Mouse (Mus musculus) kidney, postnatal 10 days (tissue): ENCODE measurements at regions not wholly inside any gene's neighbourhood (a gene's known extent, or its start where the extent isn't known, plus 50 kb on each side); places are given as distances from the start of the nearest gene placed in this dataset.
"Not testable (repeated sequence)": the region's sequence is repeated elsewhere in the genome, so short reads cannot be mapped to it uniquely, and the experiment has no call there.

Source experiments
- DNase-seq: peaks from one replicate; pipeline ENCODE4 v3.0.0; 2021; ENCODE audit warnings: mixed read lengths

DNA sequence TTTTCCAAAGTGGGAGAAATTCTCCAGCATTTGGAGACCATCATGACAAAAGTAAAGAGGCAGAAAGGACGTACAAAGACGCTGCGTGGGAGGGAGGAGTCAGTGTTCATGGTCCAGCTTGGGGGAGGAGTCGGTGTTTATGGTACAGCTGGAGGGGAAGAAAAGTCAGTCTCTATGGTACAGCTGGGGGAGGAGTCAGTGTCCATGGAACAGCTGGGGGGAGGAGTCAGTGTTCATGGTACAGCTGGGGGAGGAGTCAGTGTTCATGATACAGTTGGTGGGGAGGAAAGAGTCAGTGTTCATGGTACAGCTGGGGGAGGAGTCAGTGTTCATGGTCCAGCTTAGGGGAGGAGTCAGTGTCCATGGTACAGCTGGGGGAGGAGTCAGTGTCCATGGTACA, 261.5 kb upstream of the Kdm8 start:
- not testable (repeated sequence) for DNase-seq

GRCm38 (mm10) chr7:125185037-125185679, 259.3 kb upstream of the Kdm8 start:
- DNase-seq, result no peak

- DNase-seq, result no peak
Observed at GRCm38 (mm10) chr7:125187011-125187740, 257.3 kb upstream of the Kdm8 start.

DNA sequence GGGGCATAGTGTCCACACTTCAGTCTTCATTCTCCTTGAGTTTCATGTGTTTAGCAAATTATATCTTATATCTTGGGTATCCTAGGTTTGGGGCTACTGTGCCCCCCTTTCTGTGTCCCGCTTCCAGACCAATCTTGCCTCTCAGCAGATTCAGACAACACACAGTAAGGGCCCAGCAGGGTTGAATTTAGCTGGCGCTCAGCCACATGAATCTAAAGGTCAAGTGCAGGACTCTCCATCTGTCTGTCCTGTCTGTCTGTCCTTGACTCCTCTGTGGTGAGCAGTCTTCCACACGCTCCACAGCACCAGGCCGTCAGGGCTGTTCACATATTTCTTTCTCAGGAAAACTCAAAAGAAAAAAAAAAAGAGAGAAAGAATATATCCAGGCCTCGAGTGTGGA, 255.5 kb upstream of the Kdm8 start:
- no peak for DNase-seq

- no peak for DNase-seq
Observed at GRCm38 (mm10) chr7:125190067-125190466, 254.4 kb upstream of the Kdm8 start.

- no peak for DNase-seq
Observed at GRCm38 (mm10) chr7:125191313-125191712, 253.2 kb upstream of the Kdm8 start.

GRCm38 (mm10) chr7:125211346-125211973, 233.0 kb upstream of the Kdm8 start:
- no peak for DNase-seq

GRCm38 (mm10) chr7:125214036-125214435, 230.4 kb upstream of the Kdm8 start:
- DNase-seq, result no peak

- no peak for DNase-seq
Observed at GRCm38 (mm10) chr7:125217630-125218029, 226.8 kb upstream of the Kdm8 start.

- no peak for DNase-seq
Observed at GRCm38 (mm10) chr7:125222684-125223083, 221.8 kb upstream of the Kdm8 start.

GRCm38 (mm10) chr7:125234911-125235310, 209.6 kb upstream of the Kdm8 start:
- DNase-seq, result no peak

DNA sequence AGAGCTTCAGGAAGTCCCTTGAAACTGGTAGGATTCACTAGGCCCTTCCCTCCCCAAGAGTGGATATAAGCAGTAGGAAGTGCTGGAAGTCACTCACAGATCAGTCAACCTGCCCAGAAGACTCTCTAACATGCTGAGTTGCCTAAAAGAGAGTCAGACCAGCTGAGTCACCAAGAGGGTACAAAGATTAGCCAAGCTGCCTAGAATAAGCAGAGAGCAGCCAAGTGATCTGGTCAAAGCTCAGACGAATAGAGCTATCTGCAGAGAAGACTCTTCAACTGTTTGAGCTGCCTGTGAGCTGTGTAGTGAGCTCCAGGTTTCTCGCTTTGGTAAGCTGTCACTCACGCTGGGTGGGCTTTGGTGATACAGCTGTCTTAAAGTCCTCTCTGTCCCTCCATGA, 207.4 kb upstream of the Kdm8 start:
- DNase-seq, result no peak

GRCm38 (mm10) chr7:125243021-125243420, 201.5 kb upstream of the Kdm8 start:
- DNase-seq, result no peak

GRCm38 (mm10) chr7:125248386-125248785, 196.1 kb upstream of the Kdm8 start:
- DNase-seq, result no peak

DNA sequence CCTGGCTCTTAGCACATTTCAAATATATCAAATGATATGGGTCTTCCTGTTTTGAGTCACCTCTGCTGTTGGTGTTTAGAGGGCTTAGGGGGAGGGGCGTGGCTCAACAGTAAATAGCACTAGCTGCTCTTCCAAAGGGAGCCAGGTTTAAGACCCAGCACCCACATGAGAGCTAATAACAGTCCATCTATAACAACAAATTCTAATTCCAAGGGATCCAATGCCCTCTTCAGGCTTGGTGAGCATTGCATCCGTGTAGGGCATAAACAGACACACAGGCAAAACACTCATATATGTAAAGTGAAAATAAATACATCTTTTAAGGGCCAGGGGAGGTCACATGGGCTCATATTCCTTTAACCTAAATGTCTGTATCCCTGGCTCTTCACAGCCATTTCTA, 194.1 kb upstream of the Kdm8 start:
- no peak for DNase-seq

- peak; percentile 12 for DNase-seq
Observed at GRCm38 (mm10) chr7:125250970-125251585, 193.4 kb upstream of the Kdm8 start.

DNA sequence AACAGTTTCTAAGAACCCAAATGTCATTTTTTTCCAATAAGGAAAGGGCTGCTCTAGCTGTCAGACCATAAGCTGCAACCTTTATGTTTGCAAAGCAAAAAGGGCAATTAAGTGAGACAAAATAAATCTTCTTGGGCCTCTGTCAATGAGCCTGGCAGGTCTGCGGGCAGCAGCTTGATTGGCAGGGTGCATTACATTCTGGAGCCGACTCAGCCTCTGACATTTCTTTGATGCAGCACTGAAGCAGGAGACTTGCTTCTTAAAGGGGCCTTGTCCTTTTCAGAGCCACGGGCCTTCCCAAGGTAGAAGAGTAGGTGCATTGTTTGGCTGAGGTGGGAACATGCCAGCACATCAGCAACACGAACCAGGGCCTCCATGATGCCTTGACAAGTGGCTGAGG, 190.2 kb upstream of the Kdm8 start:
- DNase-seq, result no peak

GRCm38 (mm10) chr7:125259016-125259415, 185.5 kb upstream of the Kdm8 start:
- peak; percentile 17 for DNase-seq

DNA sequence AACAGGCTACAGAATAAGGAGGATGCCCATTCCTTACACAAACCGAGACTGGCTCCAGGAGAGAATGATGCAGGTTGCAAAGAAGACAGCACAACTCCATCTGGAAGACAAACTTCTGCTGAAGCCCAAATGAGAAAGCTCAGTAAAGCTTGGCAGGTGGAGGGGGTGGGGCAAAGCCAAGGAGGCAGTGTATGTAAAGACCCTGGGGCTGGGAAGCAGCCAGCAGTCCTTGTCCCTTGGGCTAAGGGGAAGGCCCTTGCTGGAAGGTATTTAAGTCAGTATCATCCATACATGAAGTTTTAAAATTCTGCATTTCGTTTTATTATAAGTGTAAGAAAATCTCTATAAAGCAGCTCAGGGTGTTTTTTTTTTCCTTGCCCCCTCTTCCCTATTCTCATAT, 182.3 kb upstream of the Kdm8 start:
- DNase-seq, result no peak

DNA sequence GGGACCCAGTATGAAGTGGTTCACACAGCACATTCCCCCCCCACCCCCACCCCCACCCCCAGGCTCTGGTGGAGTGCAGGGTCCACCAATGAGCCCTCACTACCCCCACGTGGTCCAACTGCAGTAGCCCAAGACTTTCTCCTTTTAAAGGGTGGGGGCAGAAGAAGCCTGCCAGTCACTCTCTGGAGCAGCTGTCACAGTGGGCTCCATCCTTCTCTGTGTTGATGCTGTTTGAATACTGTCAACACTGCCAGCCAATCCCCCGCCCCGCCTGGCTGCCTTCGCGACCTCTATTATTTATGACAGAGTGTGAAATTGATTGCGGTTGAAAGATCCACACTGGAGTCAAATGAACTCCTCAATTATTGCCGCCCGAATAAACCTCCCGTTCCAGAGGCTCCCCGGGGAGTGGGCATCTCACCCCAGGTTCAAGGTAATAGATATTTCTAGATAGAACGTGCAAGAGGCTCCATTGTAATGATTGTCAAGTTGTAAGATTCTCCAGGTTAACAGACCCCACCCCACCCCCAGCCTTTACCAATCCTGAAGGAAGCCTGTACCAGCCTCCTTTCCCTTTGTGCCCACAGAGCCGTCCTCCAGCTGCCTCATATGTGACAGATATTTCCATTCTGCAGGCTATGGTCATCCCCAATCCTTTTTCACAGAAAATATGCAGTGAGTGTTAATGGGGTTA, 181.7 kb upstream of the Kdm8 start:
- no peak for DNase-seq

DNA sequence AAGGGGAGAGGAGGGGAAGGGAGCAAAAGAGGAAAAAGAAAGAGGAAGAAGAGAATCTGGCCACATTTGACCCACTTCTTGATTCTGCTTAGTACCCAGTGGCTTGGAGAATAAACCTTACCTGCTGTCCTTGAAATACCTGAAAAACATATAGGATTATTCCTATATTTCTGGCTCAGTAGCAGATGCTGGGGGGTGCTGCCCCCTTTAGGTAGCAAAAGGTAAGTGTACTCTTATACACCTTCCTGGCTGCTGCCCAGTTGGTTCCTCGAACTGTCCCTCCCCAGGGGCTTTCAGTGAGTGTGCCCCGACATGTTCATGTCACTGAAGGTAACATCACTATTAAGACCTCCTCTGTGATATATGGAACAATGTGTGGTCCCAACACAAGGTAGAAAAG, 180.7 kb upstream of the Kdm8 start:
- DNase-seq, result no peak

GRCm38 (mm10) chr7:125270711-125271110, 173.8 kb upstream of the Kdm8 start:
- peak; percentile 30 for DNase-seq

DNA sequence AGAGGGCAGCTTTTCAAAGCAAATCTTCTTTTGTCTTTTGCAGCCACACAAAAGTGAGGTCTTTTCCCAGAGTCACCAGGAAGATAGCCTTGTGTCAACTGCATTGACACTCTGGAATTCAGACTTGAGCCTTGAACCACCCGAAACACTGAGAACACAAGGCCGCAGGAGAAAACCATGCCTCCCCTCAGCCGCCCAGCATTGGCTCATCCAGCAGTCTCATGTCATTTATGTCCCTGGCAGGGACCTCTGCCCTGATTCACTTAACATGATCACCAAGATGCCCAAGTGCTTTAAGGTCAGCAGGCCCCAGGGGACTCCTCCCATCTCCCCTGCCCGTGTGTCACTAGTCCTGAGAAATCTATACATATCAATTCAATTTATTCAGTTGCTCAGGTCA, 173.1 kb upstream of the Kdm8 start:
- no peak for DNase-seq
